Mouse (Mus musculus) adrenal gland, postnatal 25 days (tissue): Measurements from ENCODE around the gene Abca13. TPM values are rescaled to one million over a fixed set of nuclear protein-coding genes. Genes with fewer than 3 reads are reported as not detected.

Experiments
- DNase-seq: peaks from one replicate; pipeline ENCODE4 v3.0.0; 2021; ENCODE audit warnings: mixed read lengths
- total RNA-seq: library from RNA; stranded (reverse); gene quantifications from 2 replicates; pipeline ENCODE4 v1.2.3, GENCODE M21; 2021

Gene Abca13
- total RNA-seq, 1 experiment from 2014 or later, result 0.27 TPM

DNA sequence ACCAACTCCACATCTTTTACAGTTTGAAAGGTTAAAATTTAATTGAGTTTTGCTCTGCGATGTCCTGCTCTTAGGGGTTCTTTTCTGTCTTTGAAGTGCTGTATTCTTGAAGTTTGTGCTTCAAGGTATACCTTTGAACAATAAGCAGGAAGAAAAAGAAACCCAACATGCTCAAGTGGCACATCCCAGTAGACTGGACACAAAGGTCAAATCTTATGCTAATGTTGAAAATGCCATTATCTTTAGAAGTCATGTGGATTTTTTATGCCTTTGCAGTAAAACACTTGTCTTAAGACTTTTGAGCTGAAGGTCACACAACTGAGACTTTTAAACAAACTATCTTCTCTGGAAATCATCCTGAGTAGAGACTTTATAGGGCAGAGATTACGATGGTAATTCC lies 493.2 kb downstream of the Abca13 start:
- no peak for DNase-seq

DNA sequence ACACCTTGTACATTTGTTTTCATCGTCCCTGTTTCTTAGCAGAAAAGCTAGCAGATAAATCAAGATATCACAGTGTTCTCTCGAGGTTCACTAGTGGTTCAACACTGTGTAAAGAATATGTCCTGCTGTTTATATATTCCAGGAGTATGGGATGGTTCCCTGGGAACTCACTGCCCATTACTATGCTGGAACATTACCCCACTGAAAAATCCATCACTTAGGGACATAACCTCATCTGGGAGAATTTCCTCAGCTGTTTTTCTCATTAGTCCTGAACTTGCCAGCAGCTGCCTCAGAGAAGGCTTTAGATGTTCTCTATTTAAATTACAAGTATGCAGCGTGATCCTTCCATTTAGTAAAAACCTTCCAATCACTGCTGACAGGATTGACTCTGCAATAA lies 513.4 kb downstream of the Abca13 start:
- no peak for DNase-seq

DNA sequence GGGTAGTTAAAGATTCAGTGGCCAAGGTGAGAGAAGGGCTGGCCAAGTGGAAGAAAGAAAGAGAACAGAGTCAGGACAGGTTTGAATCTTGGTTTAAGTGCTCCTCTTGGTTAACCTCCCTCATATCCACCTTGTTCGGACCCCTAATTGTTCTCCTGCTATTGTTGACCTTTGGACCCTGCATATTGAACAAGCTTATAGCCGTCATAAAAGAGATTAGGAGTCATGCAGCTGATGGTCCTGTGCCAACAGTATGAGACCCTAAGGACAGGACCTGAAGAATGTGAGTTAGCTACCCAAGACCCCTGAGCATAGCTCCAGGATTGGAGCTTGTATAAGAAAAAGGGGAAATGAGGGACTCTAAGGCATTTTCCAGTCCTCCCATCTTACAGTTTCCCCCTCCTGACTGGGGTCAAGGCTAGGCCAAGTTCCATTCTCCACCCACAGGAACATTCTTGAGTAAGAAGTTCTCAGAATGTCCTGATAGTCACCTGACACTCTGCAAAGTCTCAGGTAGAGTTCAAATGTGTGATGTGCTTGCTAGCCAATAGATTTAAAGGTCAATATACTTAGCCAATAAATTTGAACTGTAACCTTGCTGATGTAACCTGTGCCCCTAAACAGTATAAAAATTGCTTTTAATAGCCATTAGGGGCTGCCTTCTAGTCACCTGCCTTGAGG lies 536.2 kb downstream of the Abca13 start:
- DNase-seq, result no peak

DNA sequence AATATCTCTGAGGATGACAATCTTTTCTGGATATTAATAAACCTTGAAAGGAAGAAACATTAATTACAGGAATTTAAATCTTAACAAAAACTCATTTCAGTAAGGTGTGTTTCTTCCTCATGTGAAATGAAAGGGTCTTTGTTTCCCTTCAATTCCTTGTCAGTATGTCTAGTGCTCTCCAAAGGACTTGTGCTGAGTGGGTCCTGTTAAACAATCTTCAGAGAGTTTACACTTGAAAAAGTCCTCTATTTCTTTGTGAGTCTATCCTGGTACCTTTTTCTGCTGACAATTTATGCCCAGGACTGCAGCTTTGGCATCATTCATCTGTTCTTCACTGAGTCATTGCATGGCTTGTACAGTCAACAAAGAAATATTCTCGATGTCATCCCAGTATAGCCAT lies 539.6 kb downstream of the Abca13 start:
- DNase-seq, result no peak

Other genes with a start within 250 kb of the Abca13 start
- gene Pkd1l1, start 218.7 kb upstream of the Abca13 start, total RNA-seq, result 0.06 TPM in 1 of 2 replicates, not detected in the other
- gene Hus1, start 180.8 kb upstream of the Abca13 start, total RNA-seq, result 10.9 and 13.6 TPM in 2 replicates
- 0.18 TPM in 1 of 2 replicates, not detected in the other for gene Gm11992, start 143.3 kb upstream of the Abca13 start, total RNA-seq
- gene Sun3, start 143.0 kb upstream of the Abca13 start, total RNA-seq, result not detected in 2 replicates
- gene Upp1, start 73.8 kb upstream of the Abca13 start, total RNA-seq, result 7.9 and 9.1 TPM in 2 replicates